Mouse (Mus musculus): ENCODE data around the gene Mknk1. TPM values are rescaled to one million over a fixed set of nuclear protein-coding genes. Genes with fewer than 3 reads are reported as not detected.
A peak's percentile ranks its signal among the peaks of the same experiment; 100 is the strongest.

Gene Mknk1
- 12.8 and 15.1 TPM in 2 replicates for polyA plus RNA-seq (2015; fragmentation: Nextera tagmentation; extraction: Ambion mirVana)

DNA sequence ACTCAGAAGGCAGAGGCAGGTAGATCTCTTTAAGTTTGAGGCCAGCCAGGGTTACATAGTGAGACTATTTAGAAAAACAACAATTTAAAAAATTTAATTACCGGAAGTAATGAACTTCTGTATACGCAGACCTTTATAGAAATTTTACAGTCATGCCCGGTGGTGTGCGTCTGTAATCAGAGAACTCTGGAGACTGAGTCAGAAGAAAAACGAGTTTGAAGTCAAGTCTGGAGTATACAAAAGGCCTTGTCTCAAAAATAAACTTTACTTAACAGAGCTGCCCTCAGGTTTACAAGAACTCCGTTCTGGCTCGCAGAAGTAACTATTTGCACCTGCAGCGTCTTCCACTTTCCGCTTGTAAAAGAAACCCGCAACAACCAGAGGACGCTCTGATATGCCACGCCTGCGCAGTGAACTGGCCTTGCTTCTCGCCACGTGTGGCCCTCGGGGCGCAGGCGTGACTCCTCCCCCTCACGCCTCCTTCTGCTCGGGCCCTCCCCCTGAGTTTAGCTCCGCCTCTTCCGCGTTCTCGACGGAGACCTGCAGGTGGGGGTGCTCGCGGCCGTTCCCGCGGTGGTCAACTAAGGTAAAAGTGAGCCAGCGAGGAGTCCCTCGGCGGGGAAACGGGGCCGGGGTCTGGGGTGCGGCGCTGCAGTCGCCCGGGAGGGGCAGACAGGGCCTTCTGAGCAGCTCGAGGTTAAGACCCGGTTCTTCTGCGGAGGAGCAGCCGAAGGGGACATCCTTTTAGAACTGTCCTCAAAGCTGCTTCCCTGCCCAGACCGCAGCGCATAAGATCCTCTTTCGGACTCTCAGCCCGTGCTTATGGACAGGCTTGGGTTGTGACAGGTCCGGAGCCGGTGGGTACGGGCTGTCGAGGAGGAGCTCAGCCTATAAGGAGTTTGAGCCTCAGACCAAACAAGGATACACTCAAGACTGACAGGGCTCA lies at the start of gene Mknk1:
Gene Mknk1, plus strand, starts transcription at position 503 of the 946 bp plus-strand sequence.
- peak; percentile 46 for TF ChIP-seq CTCF (IDR thresholded peaks at IDR 0.05; ENCODE audit: low read depth)
- peak within 1 kb of the TSS; percentile 85 for H3K4me2 ChIP-seq (replicated peaks; ENCODE audit: low read depth)
- peak within 1 kb of the TSS; percentile 84 for H3K4me3 ChIP-seq (ENCODE audit: low read depth, low read length)
- H3K9ac ChIP-seq (ENCODE audit: low read depth, low read length), result peak within 1 kb of the TSS; percentile 83
- peak within 1 kb of the TSS; percentile 57; the same call in 1 of the 2 replicates for H3K27ac ChIP-seq (ENCODE audit: low read depth, low read length)
- no peaks in the 10 kb centered on the region for H3K9me3 ChIP-seq (ENCODE audit: control insufficient read depth)
- no peaks in the 10 kb centered on the region; the same call in 1 of the 2 replicates for H3K4me1 ChIP-seq (replicated peaks; ENCODE audit: control insufficient read depth, insufficient read depth, low read length)
- peak; percentile 91 for ATAC-seq
- H3K27me3 ChIP-seq (replicated peaks; ENCODE audit: control insufficient read depth, insufficient read depth, low read length), result no peaks in the 10 kb centered on the region
- peaks cover 21% of the 10 kb centered on the region for H3K36me3 ChIP-seq (ENCODE audit: control insufficient read depth, insufficient read depth)
- under 1% methylated on average over 51 of the region's 51 CpGs for WGBS

GRCm38 (mm10) chr4:115790864-115791263 lies 48.1 kb upstream of the Mknk1 start:
- Histone ChIP-seq H3K36me3 (ENCODE audit: control insufficient read depth, insufficient read depth) (peaks cover 29% of the 10 kb centered on the region), H3K27me3 (replicated peaks; ENCODE audit: control insufficient read depth, insufficient read depth, low read length) (no peaks in the 10 kb centered on the region), H3K9me3 (ENCODE audit: control insufficient read depth) (no peaks in the 10 kb centered on the region), H3K9ac (ENCODE audit: low read depth, low read length) (no peak overlapping the region), H3K4me3 (ENCODE audit: low read depth, low read length) (no peak overlapping the region), H3K27ac (ENCODE audit: low read depth, low read length) (no peak overlapping the region), H3K4me2 (replicated peaks; ENCODE audit: low read depth) (no peak overlapping the region), H3K4me1 (replicated peaks; ENCODE audit: control insufficient read depth, insufficient read depth, low read length) (no peaks in the 10 kb centered on the region; the same call in 1 of the 2 replicates)
- no peak for TF ChIP-seq CTCF (IDR thresholded peaks at IDR 0.05; ENCODE audit: low read depth)
- ATAC-seq, result no peak
- 81% methylated on average over 3 of the region's 3 CpGs for WGBS

- Histone ChIP-seq H3K4me1 (replicated peaks; ENCODE audit: control insufficient read depth, insufficient read depth, low read length) (no peaks in the 10 kb centered on the region), H3K36me3 (ENCODE audit: control insufficient read depth, insufficient read depth) (peaks cover 53% of the 10 kb centered on the region), H3K4me3 (ENCODE audit: low read depth, low read length) (no peak overlapping the region), H3K9ac (ENCODE audit: low read depth, low read length) (no peak overlapping the region), H3K9me3 (ENCODE audit: control insufficient read depth) (no peaks in the 10 kb centered on the region), H3K27ac (ENCODE audit: low read depth, low read length) (peak overlapping the region; percentile 5; the same call in 1 of the 2 replicates), H3K27me3 (replicated peaks; ENCODE audit: control insufficient read depth, insufficient read depth, low read length) (no peaks in the 10 kb centered on the region), H3K4me2 (replicated peaks; ENCODE audit: low read depth) (no peak overlapping the region)
- peak; percentile 94 for ATAC-seq
- WGBS, result 25% methylated on average over 3 of the region's 3 CpGs
- no peak for TF ChIP-seq CTCF (IDR thresholded peaks at IDR 0.05; ENCODE audit: low read depth)
Measured at GRCm38 (mm10) chr4:115795360-115795759, 43.6 kb upstream of the Mknk1 start.

DNA sequence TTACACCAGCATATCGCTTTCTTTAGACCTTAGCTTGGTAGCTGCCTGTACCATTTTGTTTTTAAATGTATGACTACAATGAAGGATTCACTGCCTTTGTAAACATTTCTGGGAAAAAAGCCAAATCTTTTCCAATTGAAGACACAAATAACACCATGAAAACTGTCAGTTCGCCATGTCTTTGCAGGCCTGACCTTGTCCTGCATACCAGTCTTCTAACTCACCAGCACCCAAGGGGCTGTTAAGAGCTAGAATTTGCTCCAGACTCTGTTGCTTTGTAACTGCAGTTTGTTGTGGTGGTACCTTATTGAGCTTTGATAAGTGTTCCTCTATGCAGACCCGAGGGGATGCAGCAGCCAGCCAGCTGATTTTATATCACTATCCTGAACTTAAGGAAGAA lies 39.0 kb upstream of the Mknk1 start:
- no peak overlapping the region for H3K9ac ChIP-seq (ENCODE audit: low read depth, low read length)
- H3K27me3 ChIP-seq (replicated peaks; ENCODE audit: control insufficient read depth, insufficient read depth, low read length), result no peaks in the 10 kb centered on the region
- TF ChIP-seq CTCF (IDR thresholded peaks at IDR 0.05; ENCODE audit: low read depth), result no peak
- no peak overlapping the region for H3K4me2 ChIP-seq (replicated peaks; ENCODE audit: low read depth)
- H3K9me3 ChIP-seq (ENCODE audit: control insufficient read depth), result no peaks in the 10 kb centered on the region
- no peaks in the 10 kb centered on the region for H3K4me1 ChIP-seq (replicated peaks; ENCODE audit: control insufficient read depth, insufficient read depth, low read length)
- ATAC-seq, result no peak
- peaks cover 47% of the 10 kb centered on the region for H3K36me3 ChIP-seq (ENCODE audit: control insufficient read depth, insufficient read depth)
- no peak overlapping the region for H3K27ac ChIP-seq (ENCODE audit: low read depth, low read length)
- WGBS, result 80% methylated on average over 3 of the region's 3 CpGs
- H3K4me3 ChIP-seq (ENCODE audit: low read depth, low read length), result no peak overlapping the region

- Histone ChIP-seq H3K9ac (ENCODE audit: low read depth, low read length) (no peak overlapping the region), H3K4me1 (replicated peaks; ENCODE audit: control insufficient read depth, insufficient read depth, low read length) (no peaks in the 10 kb centered on the region), H3K9me3 (ENCODE audit: control insufficient read depth) (no peaks in the 10 kb centered on the region), H3K36me3 (ENCODE audit: control insufficient read depth, insufficient read depth) (peaks cover 25% of the 10 kb centered on the region; the same call in 1 of the 2 replicates), H3K4me2 (replicated peaks; ENCODE audit: low read depth) (no peak overlapping the region), H3K27me3 (replicated peaks; ENCODE audit: control insufficient read depth, insufficient read depth, low read length) (no peaks in the 10 kb centered on the region), H3K27ac (ENCODE audit: low read depth, low read length) (no peak overlapping the region), H3K4me3 (ENCODE audit: low read depth, low read length) (no peak overlapping the region)
- TF ChIP-seq CTCF (IDR thresholded peaks at IDR 0.05; ENCODE audit: low read depth), result no peak
- WGBS, result 83% methylated on average over 4 of the region's 4 CpGs
- no peak for ATAC-seq
Measured at GRCm38 (mm10) chr4:115812326-115812725, 26.7 kb upstream of the Mknk1 start.

DNA sequence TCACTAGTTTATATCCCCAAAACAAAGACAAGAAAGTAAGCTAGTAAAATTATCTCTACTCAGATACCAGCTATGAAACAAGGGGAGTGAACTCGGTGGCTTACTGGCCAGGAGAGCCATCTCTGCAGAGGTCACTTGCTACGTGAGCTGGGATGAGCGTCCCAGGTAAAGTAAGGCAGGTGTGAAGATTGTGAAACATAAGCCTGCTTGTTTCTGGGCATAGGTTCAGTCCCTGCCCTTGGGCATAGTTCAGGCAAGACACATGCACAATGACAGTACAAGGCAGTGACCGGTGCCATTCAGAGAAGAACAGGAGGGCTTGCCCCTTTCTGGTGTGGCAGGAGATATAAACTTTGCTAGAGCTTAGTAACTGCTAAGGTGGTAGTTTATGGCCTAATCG lies 23.4 kb upstream of the Mknk1 start:
- ATAC-seq, result no peak
- Histone ChIP-seq H3K9me3 (ENCODE audit: control insufficient read depth) (no peaks in the 10 kb centered on the region), H3K4me3 (ENCODE audit: low read depth, low read length) (no peak overlapping the region), H3K4me2 (replicated peaks; ENCODE audit: low read depth) (no peak overlapping the region), H3K27ac (ENCODE audit: low read depth, low read length) (no peak overlapping the region), H3K36me3 (ENCODE audit: control insufficient read depth, insufficient read depth) (peaks cover 26% of the 10 kb centered on the region; the same call in 1 of the 2 replicates), H3K4me1 (replicated peaks; ENCODE audit: control insufficient read depth, insufficient read depth, low read length) (no peaks in the 10 kb centered on the region), H3K27me3 (replicated peaks; ENCODE audit: control insufficient read depth, insufficient read depth, low read length) (no peaks in the 10 kb centered on the region), H3K9ac (ENCODE audit: low read depth, low read length) (no peak overlapping the region)
- TF ChIP-seq CTCF (IDR thresholded peaks at IDR 0.05; ENCODE audit: low read depth), result no peak
- WGBS, result 70% methylated on average over 5 of the region's 5 CpGs

All from intestine, postnatal 0 days (tissue).